Mouse (Mus musculus) midbrain, postnatal 0 days (tissue): ENCODE data around the gene Ccl5. TPM values are rescaled to one million over a fixed set of nuclear protein-coding genes. Genes with fewer than 3 reads are reported as not detected.

ENCODE experiments used
- ATAC-seq: fragments of 200-750 bp; cut with Nextera tagmentation; 2 replicates; pipeline ENCODE4 v1.8.0; 2017; ENCODE audit warnings: moderate number of reproducible peaks, mild to moderate bottlenecking, moderate TSS enrichment, moderate library complexity; ENCODE audit not compliant: low FRiP score
- DNase-seq: peaks from one replicate; pipeline ENCODE4 v3.0.0-alpha.2; 2015; ENCODE audit warnings: low spot score
- H3K27ac ChIP-seq: fragments of 300-500 bp; sonication (generic); 2 replicates; pipeline ENCODE4 v1.5.1; 2014; ENCODE audit warnings: low read depth, mild to moderate bottlenecking, low read length, mixed read lengths
- H3K27me3 ChIP-seq: fragments of 300-500 bp; sonication (generic); 2 replicates; pipeline ENCODE4 v1.6.1; 2014; ENCODE audit warnings: low read length, control low read depth, mixed read lengths; ENCODE audit not compliant: insufficient read depth
- H3K36me3 ChIP-seq: fragments of 300-500 bp; sonication (generic); 2 replicates; pipeline ENCODE4 v1.6.1; 2014; ENCODE audit warnings: low read length, control low read depth, mixed read lengths; ENCODE audit not compliant: insufficient read depth
- H3K4me1 ChIP-seq: fragments of 300-500 bp; sonication (generic); 2 replicates; pipeline ENCODE4 v1.6.1; 2014; ENCODE audit warnings: mild to moderate bottlenecking, control low read depth, antibody characterized with exemption, low read length, mixed read lengths; ENCODE audit not compliant: insufficient read depth
- H3K4me2 ChIP-seq: fragments of 300-500 bp; sonication (generic); 2 replicates; pipeline ENCODE4 v1.6.1; 2014; ENCODE audit warnings: low read depth, mild to moderate bottlenecking, low read length, mixed read lengths; ENCODE audit not compliant: poor library complexity, severe bottlenecking
- H3K4me3 ChIP-seq: fragments of 300-500 bp; sonication (generic); 2 replicates; pipeline ENCODE4 v1.5.1; 2014; ENCODE audit warnings: low read depth, mild to moderate bottlenecking, low read length, moderate library complexity
- H3K9ac ChIP-seq: fragments of 300-500 bp; sonication (generic); replicated peaks from 2 replicates; pipeline ENCODE4 v1.6.1; 2014; ENCODE audit warnings: mild to moderate bottlenecking, low read length, moderate library complexity, mixed read lengths; ENCODE audit not compliant: poor library complexity, severe bottlenecking
- H3K9me3 ChIP-seq: fragments of 300-500 bp; sonication (generic); 2 replicates; pipeline ENCODE4 v1.6.1; 2016; ENCODE audit warnings: low read length, control low read depth
- CTCF ChIP-seq: IDR thresholded peaks from 2 replicates; pipeline ENCODE4 v1.5.1; 2016; ENCODE audit warnings: antibody characterized with exemption, mild to moderate bottlenecking
- WGBS: fragments of 180-500 bp; shearing (Covaris S2); extraction: QIAGEN DNeasy Blood & Tissue Kit; methylation state at CpG from one replicate; pipeline ENCODE4 v1.1.7; 2014; 5-methylcytosine and 5-hydroxymethylcytosine counted together
- polyA plus RNA-seq: library from polyadenylated mRNA; unstranded; fragments of >200 nt; fragmentation: Nextera tagmentation; extraction: Ambion mirVana; gene quantifications from 2 replicates; pipeline ENCODE4 v1.2.1, GENCODE M21; 2015
- total RNA-seq: library from RNA; depleted of rRNA; stranded (reverse); fragments of >200 nt; gene quantifications from 2 replicates; pipeline ENCODE4 v1.2.3, GENCODE M21; 2014

Gene Ccl5
- total and polyA plus RNA-seq, 2 experiments from 2014 or later = not detected

- TF ChIP-seq CTCF = no peak
- no peak overlapping the region for H3K27ac ChIP-seq
- H3K9me3 ChIP-seq = no peaks in the 10 kb centered on the region
- no peaks in the 10 kb centered on the region for H3K4me1 ChIP-seq
- 0 out of 2 replicates have a peak overlapping the region, but pooled peaks have one; percentile 9 for H3K4me2 ChIP-seq
- H3K36me3 ChIP-seq = no peaks in the 10 kb centered on the region
- H3K4me3 ChIP-seq = no peak overlapping the region
- H3K27me3 ChIP-seq = no peaks in the 10 kb centered on the region
- DNase-seq (peak; percentile 73), ATAC-seq (no peak)
- 54% methylated on average over 13 of the region's 13 CpGs for WGBS
- no peak overlapping the region for H3K9ac ChIP-seq
Observed at GRCm38 (mm10) chr11:83534609-83535423, 4.5 kb upstream of the Ccl5 start.

DNA sequence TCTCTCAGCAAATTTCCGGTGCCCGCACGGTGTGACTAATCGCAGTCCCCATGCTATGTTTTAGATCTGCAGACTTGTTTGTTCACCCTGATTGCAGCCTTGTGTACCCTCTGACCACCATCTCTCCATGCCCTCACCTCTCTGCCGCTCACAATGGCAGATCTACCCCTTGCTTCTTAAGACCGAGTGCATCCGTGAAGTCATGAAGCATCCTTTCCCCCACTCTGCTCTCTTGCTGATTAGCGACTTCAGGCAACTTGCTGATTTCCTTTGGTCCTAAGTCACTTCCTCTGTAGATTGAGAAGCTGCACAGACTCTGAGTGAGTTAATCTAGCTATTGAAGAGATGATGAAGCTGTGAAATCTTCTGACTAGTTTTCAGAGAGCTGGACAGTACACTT, 3.8 kb upstream of the Ccl5 start:
- ATAC-seq (no peak), DNase-seq (no peak)
- H3K36me3 ChIP-seq = no peaks in the 10 kb centered on the region
- no peak overlapping the region for H3K27ac ChIP-seq
- 84% methylated on average over 8 of the region's 8 CpGs for WGBS
- no peak overlapping the region for H3K9ac ChIP-seq
- H3K4me3 ChIP-seq = no peak overlapping the region
- no peaks in the 10 kb centered on the region for H3K27me3 ChIP-seq
- no peaks in the 10 kb centered on the region for H3K4me1 ChIP-seq
- H3K4me2 ChIP-seq = 0 out of 2 replicates have a peak overlapping the region, but pooled peaks have one; percentile 9
- no peaks in the 10 kb centered on the region for H3K9me3 ChIP-seq
- TF ChIP-seq CTCF = no peak

DNA sequence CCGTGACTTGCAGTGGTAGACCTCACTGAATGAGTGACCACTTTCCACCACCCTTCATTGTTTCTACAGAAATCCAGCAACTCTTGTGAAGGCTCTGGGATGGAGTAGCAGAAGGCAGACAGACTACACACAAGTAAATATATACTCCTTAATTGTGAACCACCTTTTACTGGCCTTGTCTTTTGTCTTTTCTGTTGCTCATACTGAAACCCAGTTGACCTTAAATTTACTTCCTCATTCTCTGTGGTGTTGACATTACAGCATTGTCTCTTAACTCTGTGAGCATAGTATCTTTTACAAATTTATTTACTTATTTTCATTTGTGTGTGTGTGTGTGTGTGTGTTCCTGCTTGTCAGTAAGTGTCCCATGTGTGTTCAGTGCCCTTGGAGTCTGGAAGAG, 2.9 kb upstream of the Ccl5 start:
- H3K9me3 ChIP-seq = no peaks in the 10 kb centered on the region
- no peaks in the 10 kb centered on the region for H3K4me1 ChIP-seq
- no peak overlapping the region for H3K4me2 ChIP-seq
- no peak overlapping the region for H3K27ac ChIP-seq
- H3K4me3 ChIP-seq = no peak overlapping the region
- no peaks in the 10 kb centered on the region for H3K27me3 ChIP-seq
- 94% methylated on average over 1 of the region's 1 CpGs for WGBS
- H3K36me3 ChIP-seq = no peaks in the 10 kb centered on the region
- H3K9ac ChIP-seq = no peak overlapping the region
- ATAC-seq = no peak
- no peak for TF ChIP-seq CTCF
- no peak for DNase-seq

DNA sequence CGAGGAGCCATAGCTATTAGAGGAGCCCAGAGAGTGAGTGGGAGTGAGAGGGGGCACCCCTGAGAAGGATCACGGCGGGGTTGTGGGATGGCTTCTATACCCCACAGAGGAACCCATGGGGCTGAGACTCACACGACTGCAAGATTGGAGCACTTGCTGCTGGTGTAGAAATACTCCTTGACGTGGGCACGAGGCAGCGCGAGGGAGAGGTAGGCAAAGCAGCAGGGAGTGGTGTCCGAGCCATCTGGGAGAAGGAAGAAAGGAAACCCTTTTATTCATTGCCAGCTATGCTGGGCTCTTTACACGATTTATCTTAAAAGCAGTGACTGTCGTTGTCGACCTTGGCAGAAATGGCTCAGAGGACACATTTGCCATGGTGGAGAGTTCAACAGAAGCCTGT, 1.3 kb downstream of the Ccl5 start:
- Histone ChIP-seq H3K4me1 (no peaks in the 10 kb centered on the region), H3K27ac (no peak overlapping the region), H3K9ac (no peak overlapping the region), H3K36me3 (no peaks in the 10 kb centered on the region), H3K9me3 (no peaks in the 10 kb centered on the region), H3K27me3 (no peaks in the 10 kb centered on the region), H3K4me2 (no peak overlapping the region), H3K4me3 (no peak overlapping the region)
- 68% methylated on average over 12 of the region's 12 CpGs for WGBS
- DNase-seq (no peak), ATAC-seq (no peak)
- TF ChIP-seq CTCF = no peak

DNA sequence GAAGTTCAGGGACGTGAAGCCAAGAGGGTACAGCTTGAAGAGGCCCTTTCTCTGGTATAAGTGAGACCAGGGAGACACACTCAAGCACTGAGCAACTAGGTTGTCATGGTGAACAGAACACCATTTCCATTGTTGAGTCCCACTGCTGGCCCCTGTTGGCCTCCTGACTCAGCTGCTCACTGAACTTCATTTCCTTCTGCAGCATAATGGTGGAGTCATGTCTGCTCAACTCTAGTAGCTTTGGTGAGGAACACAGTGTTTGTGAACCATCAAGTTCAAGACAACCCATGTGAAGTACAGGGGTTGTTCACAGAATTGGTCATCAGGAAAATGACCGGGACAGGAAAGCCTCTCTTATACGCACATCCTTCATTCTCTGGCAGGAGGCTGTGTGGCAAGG, 8.2 kb downstream of the Ccl5 start, which contains the start of gene Heatr9:
Gene Heatr9 (minus strand): TSS at position 101 of the 400 bp plus-strand sequence.
- no peak within 1 kb of the TSS for H3K4me2 ChIP-seq
- H3K4me3 ChIP-seq = no peak within 1 kb of the TSS
- no peaks in the 10 kb centered on the region for H3K27me3 ChIP-seq
- no peak within 1 kb of the TSS for H3K27ac ChIP-seq
- WGBS = 77% methylated on average over 3 of the region's 3 CpGs
- no peak within 1 kb of the TSS for H3K9ac ChIP-seq
- H3K4me1 ChIP-seq = no peaks in the 10 kb centered on the region
- no peak for DNase-seq
- no peak for ATAC-seq
- TF ChIP-seq CTCF = no peak
- 0 out of 2 replicates have a peak, but pooled peaks cover 3% of the 10 kb centered on the region for H3K36me3 ChIP-seq
- H3K9me3 ChIP-seq = no peaks in the 10 kb centered on the region

GRCm38 (mm10) chr11:83518371-83518770, 11.9 kb downstream of the Ccl5 start:
- no peak for TF ChIP-seq CTCF
- H3K9ac ChIP-seq = no peak overlapping the region
- H3K4me2 ChIP-seq = no peak overlapping the region
- H3K27me3 ChIP-seq = no peaks in the 10 kb centered on the region
- no peak for ATAC-seq
- H3K36me3 ChIP-seq = 0 out of 2 replicates have a peak, but pooled peaks cover 3% of the 10 kb centered on the region
- WGBS = 69% methylated on average over 6 of the region's 6 CpGs
- H3K9me3 ChIP-seq = no peaks in the 10 kb centered on the region
- H3K4me1 ChIP-seq = no peaks in the 10 kb centered on the region
- H3K27ac ChIP-seq = no peak overlapping the region
- H3K4me3 ChIP-seq = no peak overlapping the region
- no peak for DNase-seq
